Mouse (Mus musculus) cortical plate, adult 2 months (tissue): ENCODE data around the gene Lin52. TPM values are rescaled to one million over a fixed set of nuclear protein-coding genes. Genes with fewer than 3 reads are reported as not detected.

Experiments
- H3K27ac ChIP-seq: fragments of 200-500 bp; 2 replicates; pipeline ENCODE4 v1.5.1; 2012; ENCODE audit warnings: low read length, control low read depth, inconsistent platforms; ENCODE audit not compliant: insufficient read depth
- H3K4me1 ChIP-seq: fragments of 200-500 bp; 2 replicates; pipeline ENCODE4 v1.6.1; 2011; ENCODE audit warnings: low read length; ENCODE audit not compliant: control insufficient read depth, insufficient read depth
- H3K4me3 ChIP-seq: fragments of 200-500 bp; 2 replicates; pipeline ENCODE4 v1.5.1; 2011; ENCODE audit warnings: mild to moderate bottlenecking, low read length, control low read depth; ENCODE audit not compliant: insufficient read depth
- CTCF ChIP-seq: fragments of 200-500 bp; IDR thresholded peaks from 2 replicates; pipeline ENCODE4 v1.5.1; 2011; ENCODE audit warnings: mild to moderate bottlenecking, control low read depth, low read length; ENCODE audit not compliant: insufficient read depth; ENCODE audit errors: extremely low read depth
- POLR2A ChIP-seq: fragments of 200-500 bp; IDR thresholded peaks from 2 replicates; pipeline ENCODE4 v1.6.1; 2011; ENCODE audit warnings: mild to moderate bottlenecking, low read length, control low read depth; ENCODE audit not compliant: insufficient read depth; ENCODE audit errors: extremely low read depth
- polyA plus RNA-seq: library from polyadenylated mRNA; depleted of rRNA; stranded (reverse); fragments of >200 nt; gene quantifications from 2 replicates; pipeline ENCODE4 v1.2.3, GENCODE M21; 2012; rRNA removed

The Lin52 gene
- polyA plus RNA-seq, 1 experiment = 41.0 TPM

DNA sequence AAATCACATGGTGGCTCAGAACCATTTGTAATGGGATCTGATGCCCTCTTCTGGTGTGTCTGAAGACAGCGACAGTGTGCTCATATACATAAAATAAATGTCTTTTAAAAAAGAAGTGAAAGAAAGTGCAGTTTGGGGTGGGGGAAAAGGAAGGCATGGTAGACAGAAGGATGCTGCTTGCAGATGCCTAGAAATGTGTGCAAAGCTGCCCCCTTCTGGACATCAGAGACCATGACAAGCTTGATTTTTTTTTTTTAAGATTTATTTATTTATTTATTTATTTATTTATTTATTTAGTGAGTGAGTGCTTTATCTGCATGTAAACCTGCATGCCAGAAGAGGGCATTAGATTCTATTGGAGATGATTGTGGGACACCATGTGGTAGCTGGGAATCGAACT is 130.1 kb downstream of the Lin52 start:
- Histone ChIP-seq H3K27ac (no peak overlapping the region), H3K4me3 (no peak overlapping the region), H3K4me1 (no peaks in the 10 kb centered on the region)
- TF ChIP-seq POLR2A (no peak), CTCF (no peak)

DNA sequence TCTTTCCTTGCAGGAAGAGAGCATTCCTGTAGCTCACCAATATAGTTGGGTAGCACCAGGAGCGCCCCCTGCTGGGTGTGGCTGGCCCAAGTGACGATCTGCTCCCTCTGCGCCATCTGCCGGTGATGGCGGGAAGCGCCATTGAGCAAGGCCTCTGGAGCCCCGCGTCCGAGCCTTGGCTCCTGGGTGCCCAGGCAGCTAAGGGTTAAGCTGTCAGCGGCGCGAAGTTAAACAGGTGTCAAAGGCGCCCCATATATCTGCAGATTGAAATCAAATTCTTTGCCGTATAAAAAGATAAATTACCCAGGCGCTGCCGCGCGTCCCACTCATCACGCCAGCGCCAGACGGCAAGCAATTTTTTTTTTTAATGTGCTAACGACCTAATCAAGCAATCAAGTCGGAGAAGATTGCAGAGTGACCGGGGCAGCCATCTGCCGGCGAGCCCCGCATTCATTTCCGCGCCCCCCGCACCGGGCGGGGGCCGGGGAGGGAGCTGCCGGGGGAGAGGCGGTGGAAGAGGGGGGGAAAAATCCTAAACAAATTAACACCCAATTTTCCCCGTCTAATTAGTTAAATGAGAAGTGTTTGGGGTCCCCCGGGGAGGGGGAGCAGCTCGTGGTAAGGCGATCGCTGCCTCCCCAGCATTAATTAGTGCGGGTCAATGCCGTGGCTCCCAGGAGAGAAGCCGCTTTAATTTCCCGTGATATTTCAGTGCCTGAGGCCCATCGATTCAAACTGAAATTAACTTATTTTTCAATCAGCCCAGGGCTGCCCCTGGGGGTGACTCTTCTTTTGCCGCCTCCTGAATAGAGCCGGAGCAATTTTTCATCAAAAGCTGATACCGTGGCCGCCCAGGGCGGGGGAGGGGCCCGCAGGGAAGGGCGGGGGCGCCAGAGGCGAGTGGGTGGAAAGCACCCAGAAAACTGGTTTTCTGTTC is 138.9 kb downstream of the Lin52 start:
- H3K27ac ChIP-seq = no peak overlapping the region
- peak overlapping the region; percentile 41 for H3K4me3 ChIP-seq
- H3K4me1 ChIP-seq = no peaks in the 10 kb centered on the region
- TF ChIP-seq CTCF (peak; percentile 99), POLR2A (no peak)

Other genes with a start within 250 kb of the Lin52 start
- 6.9 and 7.3 TPM in 2 replicates for gene Elmsan1, start 232.5 kb upstream of the Lin52 start, polyA plus RNA-seq
- 30.3 and 31.0 TPM in 2 replicates for gene Ptgr2, start 166.2 kb upstream of the Lin52 start, polyA plus RNA-seq
- 36.0 and 36.4 TPM in 2 replicates for gene Zfp410, start 134.6 kb upstream of the Lin52 start, polyA plus RNA-seq
- 31.7 and 33.2 TPM in 2 replicates for gene Coq6, start 89.8 kb upstream of the Lin52 start, polyA plus RNA-seq
- gene Fam161b, start 89.6 kb upstream of the Lin52 start, polyA plus RNA-seq = 14.6 and 15.6 TPM in 2 replicates
- gene Entpd5, start 42.4 kb upstream of the Lin52 start, polyA plus RNA-seq = 20.3 and 24.6 TPM in 2 replicates
- 7.5 and 7.8 TPM in 2 replicates for gene Bbof1, start 42.4 kb upstream of the Lin52 start, polyA plus RNA-seq
- 14.4 and 15.1 TPM in 2 replicates for gene Rnf113a2, start 34.2 kb upstream of the Lin52 start, polyA plus RNA-seq
- 55.8 and 56.9 TPM in 2 replicates for gene Aldh6a1, start 418 bp upstream of the Lin52 start, polyA plus RNA-seq
- gene Vsx2, start 118.3 kb downstream of the Lin52 start, polyA plus RNA-seq = 0.25 TPM in 2 replicates
- 23.6 and 24.8 TPM in 2 replicates for gene Abcd4, start 166.0 kb downstream of the Lin52 start, polyA plus RNA-seq
- 0.17 TPM in 1 of 2 replicates, not detected in the other for gene Vrtn, start 189.6 kb downstream of the Lin52 start, polyA plus RNA-seq
- gene Syndig1l, start 247.4 kb downstream of the Lin52 start, polyA plus RNA-seq = 3.2 and 29.8 TPM in 2 replicates